Mouse (Mus musculus) gastrocnemius, postnatal 4 days (tissue): ENCODE measurements at regions not wholly inside any gene's neighbourhood (a gene's known extent, or its start where the extent isn't known, plus 50 kb on each side); places are given as distances from the start of the nearest gene placed in this dataset.
A peak's percentile ranks its signal among the peaks of the same experiment; 100 is the strongest.

Source experiments
- DNase-seq, 2 experiments: peaks; one replicate each; pipeline ENCODE4 v3.0.0; 2021 to 2022; ENCODE audit warnings: low spot score in 2 of 2, mixed read lengths in 2 of 2

GRCm38 (mm10) chrX:12889482-12889808 lies 127.6 kb upstream of the Med14 start:
- DNase-seq: no peak

GRCm38 (mm10) chrX:12888708-12889481 lies 127.0 kb upstream of the Med14 start:
- no peak for DNase-seq

- DNase-seq: no peak
Measured at GRCm38 (mm10) chrX:12888010-12888707, 126.3 kb upstream of the Med14 start.

GRCm38 (mm10) chrX:12887516-12887915 lies 125.6 kb upstream of the Med14 start:
- DNase-seq: no peak

- DNase-seq: no peak
Measured at GRCm38 (mm10) chrX:12886160-12887048, 124.5 kb upstream of the Med14 start.

- DNase-seq: no peak
Measured at GRCm38 (mm10) chrX:12879233-12879632, 117.4 kb upstream of the Med14 start.

GRCm38 (mm10) chrX:12877506-12877905 lies 115.6 kb upstream of the Med14 start:
- no peak for DNase-seq

- peak; percentile 46 to 70 for DNase-seq
Measured at GRCm38 (mm10) chrX:12873698-12874144, 111.8 kb upstream of the Med14 start.

- DNase-seq: no peak
Measured at GRCm38 (mm10) chrX:12873230-12873629, 111.4 kb upstream of the Med14 start.

GRCm38 (mm10) chrX:12866885-12867498 lies 105.1 kb upstream of the Med14 start:
- DNase-seq: no peak

- DNase-seq: no peak
Measured at GRCm38 (mm10) chrX:12866176-12866575, 104.3 kb upstream of the Med14 start.

- no peak for DNase-seq
Measured at GRCm38 (mm10) chrX:12860168-12860567, 98.3 kb upstream of the Med14 start.

- no peak for DNase-seq
Measured at GRCm38 (mm10) chrX:12858757-12859156, 96.9 kb upstream of the Med14 start.

- DNase-seq: no peak
Measured at GRCm38 (mm10) chrX:12857881-12858755, 96.2 kb upstream of the Med14 start.

GRCm38 (mm10) chrX:12855425-12855824 lies 93.6 kb upstream of the Med14 start:
- DNase-seq: peak in 1 of 2 experiments; percentile 18

GRCm38 (mm10) chrX:12851684-12852083 lies 89.8 kb upstream of the Med14 start:
- DNase-seq: no peak

- no peak for DNase-seq
Measured at GRCm38 (mm10) chrX:12844431-12844830, 82.6 kb upstream of the Med14 start.

GRCm38 (mm10) chrX:12841021-12841325 lies 79.1 kb upstream of the Med14 start:
- no peak for DNase-seq

GRCm38 (mm10) chrX:12840160-12841020 lies 78.5 kb upstream of the Med14 start:
- DNase-seq: peak; percentile 77 to 86
